Mouse (Mus musculus): ENCODE results near the gene Cfap54. TPM values are rescaled to one million over a fixed set of nuclear protein-coding genes. Genes with fewer than 3 reads are reported as not detected.
A peak's percentile ranks its signal among the peaks of the same experiment; 100 is the strongest.

Gene Cfap54
- polyA plus RNA-seq, 1 experiment: 0.23 TPM

GRCm38 (mm10) chr10:93102321-93102720 lies 20.9 kb upstream of the Cfap54 start:
- Histone ChIP-seq H3K27ac (ENCODE audit: insufficient read depth, low read length) (no peak overlapping the region), H3K4me3 (ENCODE audit: insufficient read depth, low read length) (no peak overlapping the region), H3K4me1 (ENCODE audit: control insufficient read depth, insufficient read depth, low read length) (no peaks in the 10 kb centered on the region)
- TF ChIP-seq POLR2A (IDR thresholded peaks at IDR 0.05; ENCODE audit: low read depth, low read length): no peak
- no peak for TF ChIP-seq CTCF (IDR thresholded peaks at IDR 0.05; ENCODE audit: borderline replicate concordance, insufficient read depth, low read length)

- TF ChIP-seq CTCF (IDR thresholded peaks at IDR 0.05; ENCODE audit: borderline replicate concordance, insufficient read depth, low read length) (no peak), POLR2A (IDR thresholded peaks at IDR 0.05; ENCODE audit: low read depth, low read length) (no peak)
- no peak overlapping the region for H3K4me3 ChIP-seq (ENCODE audit: insufficient read depth, low read length)
- no peaks in the 10 kb centered on the region for H3K4me1 ChIP-seq (ENCODE audit: control insufficient read depth, insufficient read depth, low read length)
Observed at GRCm38 (mm10) chr10:93098211-93098805, 16.9 kb upstream of the Cfap54 start.

GRCm38 (mm10) chr10:93097439-93097838 lies 16.0 kb upstream of the Cfap54 start:
- H3K4me3 ChIP-seq (ENCODE audit: insufficient read depth, low read length): no peak overlapping the region
- TF ChIP-seq CTCF (IDR thresholded peaks at IDR 0.05; ENCODE audit: borderline replicate concordance, insufficient read depth, low read length) (no peak), POLR2A (IDR thresholded peaks at IDR 0.05; ENCODE audit: low read depth, low read length) (no peak)
- H3K27ac ChIP-seq (ENCODE audit: insufficient read depth, low read length): no peak overlapping the region
- no peaks in the 10 kb centered on the region for H3K4me1 ChIP-seq (ENCODE audit: control insufficient read depth, insufficient read depth, low read length)

More at GRCm38 (mm10) chr10:93098211-93098805, 16.9 kb upstream of the Cfap54 start:
- no peak overlapping the region for H3K27ac ChIP-seq (ENCODE audit: insufficient read depth, low read length)

GRCm38 (mm10) chr10:93095827-93096226 lies 14.4 kb upstream of the Cfap54 start:
- Histone ChIP-seq H3K27ac (ENCODE audit: insufficient read depth, low read length) (peak overlapping the region; percentile 18; the same call in 1 of the 2 replicates), H3K4me1 (ENCODE audit: control insufficient read depth, insufficient read depth, low read length) (no peaks in the 10 kb centered on the region), H3K4me3 (ENCODE audit: insufficient read depth, low read length) (no peak overlapping the region)
- TF ChIP-seq POLR2A (IDR thresholded peaks at IDR 0.05; ENCODE audit: low read depth, low read length) (no peak), CTCF (IDR thresholded peaks at IDR 0.05; ENCODE audit: borderline replicate concordance, insufficient read depth, low read length) (no peak)

GRCm38 (mm10) chr10:93094957-93095580 lies 13.7 kb upstream of the Cfap54 start:
- Histone ChIP-seq H3K4me3 (ENCODE audit: insufficient read depth, low read length) (no peak overlapping the region), H3K27ac (ENCODE audit: insufficient read depth, low read length) (peak overlapping the region; percentile 18), H3K4me1 (ENCODE audit: control insufficient read depth, insufficient read depth, low read length) (peaks cover 6% of the 10 kb centered on the region; the same call in 1 of the 2 replicates)
- no peak for TF ChIP-seq CTCF (IDR thresholded peaks at IDR 0.05; ENCODE audit: borderline replicate concordance, insufficient read depth, low read length)
- no peak for TF ChIP-seq POLR2A (IDR thresholded peaks at IDR 0.05; ENCODE audit: low read depth, low read length)

- TF ChIP-seq POLR2A (IDR thresholded peaks at IDR 0.05; ENCODE audit: low read depth, low read length): no peak
- no peak for TF ChIP-seq CTCF (IDR thresholded peaks at IDR 0.05; ENCODE audit: borderline replicate concordance, insufficient read depth, low read length)
- Histone ChIP-seq H3K4me1 (ENCODE audit: control insufficient read depth, insufficient read depth, low read length) (peaks cover 6% of the 10 kb centered on the region; the same call in 1 of the 2 replicates), H3K27ac (ENCODE audit: insufficient read depth, low read length) (no peak overlapping the region)
Observed at GRCm38 (mm10) chr10:93091928-93092327, 10.5 kb upstream of the Cfap54 start.

GRCm38 (mm10) chr10:93090241-93090640 lies 8.8 kb upstream of the Cfap54 start:
- no peak overlapping the region for H3K27ac ChIP-seq (ENCODE audit: insufficient read depth, low read length)
- no peak overlapping the region for H3K4me3 ChIP-seq (ENCODE audit: insufficient read depth, low read length)
- H3K4me1 ChIP-seq (ENCODE audit: control insufficient read depth, insufficient read depth, low read length): peaks cover 6% of the 10 kb centered on the region; the same call in 1 of the 2 replicates
- TF ChIP-seq CTCF (IDR thresholded peaks at IDR 0.05; ENCODE audit: borderline replicate concordance, insufficient read depth, low read length): no peak
- TF ChIP-seq POLR2A (IDR thresholded peaks at IDR 0.05; ENCODE audit: low read depth, low read length): no peak

More at GRCm38 (mm10) chr10:93091928-93092327, 10.5 kb upstream of the Cfap54 start:
- no peak overlapping the region for H3K4me3 ChIP-seq (ENCODE audit: insufficient read depth, low read length)

- TF ChIP-seq CTCF (IDR thresholded peaks at IDR 0.05; ENCODE audit: borderline replicate concordance, insufficient read depth, low read length): no peak
- TF ChIP-seq POLR2A (IDR thresholded peaks at IDR 0.05; ENCODE audit: low read depth, low read length): no peak
- H3K27ac ChIP-seq (ENCODE audit: insufficient read depth, low read length): no peak overlapping the region
- H3K4me1 ChIP-seq (ENCODE audit: control insufficient read depth, insufficient read depth, low read length): peaks cover 6% of the 10 kb centered on the region; the same call in 1 of the 2 replicates
- H3K4me3 ChIP-seq (ENCODE audit: insufficient read depth, low read length): no peak overlapping the region
Observed at GRCm38 (mm10) chr10:93088396-93089048, 7.1 kb upstream of the Cfap54 start.

- Histone ChIP-seq H3K4me3 (ENCODE audit: insufficient read depth, low read length) (no peak overlapping the region), H3K4me1 (ENCODE audit: control insufficient read depth, insufficient read depth, low read length) (peaks cover 6% of the 10 kb centered on the region; the same call in 1 of the 2 replicates), H3K27ac (ENCODE audit: insufficient read depth, low read length) (no peak overlapping the region)
- TF ChIP-seq CTCF (IDR thresholded peaks at IDR 0.05; ENCODE audit: borderline replicate concordance, insufficient read depth, low read length): no peak
- TF ChIP-seq POLR2A (IDR thresholded peaks at IDR 0.05; ENCODE audit: low read depth, low read length): no peak
Observed at GRCm38 (mm10) chr10:93087504-93087903, 6.1 kb upstream of the Cfap54 start.

GRCm38 (mm10) chr10:93083963-93084340 lies 2.5 kb upstream of the Cfap54 start:
- no peak overlapping the region for H3K4me3 ChIP-seq (ENCODE audit: insufficient read depth, low read length)
- no peak for TF ChIP-seq CTCF (IDR thresholded peaks at IDR 0.05; ENCODE audit: borderline replicate concordance, insufficient read depth, low read length)
- H3K4me1 ChIP-seq (ENCODE audit: control insufficient read depth, insufficient read depth, low read length): no peaks in the 10 kb centered on the region; the same call in 1 of the 2 replicates
- no peak overlapping the region for H3K27ac ChIP-seq (ENCODE audit: insufficient read depth, low read length)
